Mouse (Mus musculus) lung, embryonic 14.5 days (tissue): ENCODE data around the gene Gulp1. TPM values are rescaled to one million over a fixed set of nuclear protein-coding genes. Genes with fewer than 3 reads are reported as not detected.

Experiments used
- ATAC-seq: fragments of 200-750 bp; cut with Nextera tagmentation; 2 replicates; pipeline ENCODE4 v1.8.0; 2017; ENCODE audit warnings: mild to moderate bottlenecking, moderate TSS enrichment, moderate library complexity; ENCODE audit not compliant: insufficient read depth
- DNase-seq: peaks from one replicate; pipeline ENCODE4 v3.0.0-alpha.2; 2015
- H3K27ac ChIP-seq: fragments of 300-500 bp; sonication (generic); 2 replicates; pipeline ENCODE4 v1.5.1; 2014; ENCODE audit warnings: low read depth, mild to moderate bottlenecking, moderate library complexity
- H3K27me3 ChIP-seq: fragments of 300-500 bp; sonication (generic); 2 replicates; pipeline ENCODE4 v1.6.1; 2014; ENCODE audit warnings: low read length, control low read depth; ENCODE audit not compliant: insufficient read depth
- H3K36me3 ChIP-seq: fragments of 300-500 bp; sonication (generic); 2 replicates; pipeline ENCODE4 v1.6.1; 2014; ENCODE audit warnings: control low read depth; ENCODE audit not compliant: insufficient read depth
- H3K4me1 ChIP-seq: fragments of 300-500 bp; sonication (generic); 2 replicates; pipeline ENCODE4 v1.6.1; 2014; ENCODE audit warnings: antibody characterized with exemption, control low read depth; ENCODE audit not compliant: insufficient read depth
- H3K4me2 ChIP-seq: fragments of 300-500 bp; sonication (generic); 2 replicates; pipeline ENCODE4 v1.6.1; 2014; ENCODE audit warnings: mild to moderate bottlenecking
- H3K4me3 ChIP-seq: fragments of 300-500 bp; sonication (generic); 2 replicates; pipeline ENCODE4 v1.5.1; 2014; ENCODE audit warnings: low read depth, low read length
- H3K9ac ChIP-seq: fragments of 300-500 bp; sonication (generic); 2 replicates; pipeline ENCODE4 v1.6.1; 2014
- H3K9me3 ChIP-seq: fragments of 300-500 bp; sonication (generic); 2 replicates; pipeline ENCODE4 v1.6.1; 2016; ENCODE audit warnings: low read depth, low read length, control low read depth
- CTCF ChIP-seq: IDR thresholded peaks from 2 replicates; pipeline ENCODE4 v1.5.1; 2016; ENCODE audit warnings: antibody characterized with exemption, low read depth
- WGBS: fragments of 180-500 bp; shearing (Covaris S2); extraction: QIAGEN DNeasy Blood & Tissue Kit; methylation state at CpG from one replicate; pipeline ENCODE4 v1.1.7; 2014; 5-methylcytosine and 5-hydroxymethylcytosine counted together
- polyA plus RNA-seq: library from polyadenylated mRNA; unstranded; fragments of >200 nt; fragmentation: Nextera tagmentation; extraction: Ambion mirVana; gene quantifications from 2 replicates; pipeline ENCODE4 v1.2.1, GENCODE M21; 2014

Gulp1 gene
- polyA plus RNA-seq, 1 experiment from 2014 or later = 28.3 TPM

- Histone ChIP-seq H3K4me2 (no peak overlapping the region), H3K4me3 (no peak overlapping the region), H3K9ac (no peak overlapping the region), H3K9me3 (no peaks in the 10 kb centered on the region), H3K27ac (no peak overlapping the region), H3K36me3 (no peaks in the 10 kb centered on the region), H3K27me3 (no peaks in the 10 kb centered on the region), H3K4me1 (no peaks in the 10 kb centered on the region)
- ATAC-seq (no peak), DNase-seq (no peak)
- 51% methylated on average over 2 of the region's 2 CpGs for WGBS
- TF ChIP-seq CTCF = no peak
Observed at GRCm38 (mm10) chr1:44618751-44619150, 67.4 kb downstream of the Gulp1 start.

- TF ChIP-seq CTCF = no peak
- Histone ChIP-seq H3K4me2 (no peak overlapping the region), H3K9me3 (no peaks in the 10 kb centered on the region), H3K27ac (no peak overlapping the region), H3K9ac (no peak overlapping the region), H3K4me3 (no peak overlapping the region), H3K4me1 (no peaks in the 10 kb centered on the region), H3K27me3 (no peaks in the 10 kb centered on the region), H3K36me3 (no peaks in the 10 kb centered on the region)
- DNase-seq (no peak), ATAC-seq (no peak)
- 46% methylated on average over 4 of the region's 4 CpGs for WGBS
Observed at GRCm38 (mm10) chr1:44634481-44634880, 83.2 kb downstream of the Gulp1 start.

GRCm38 (mm10) chr1:44645678-44646276 is 94.5 kb downstream of the Gulp1 start:
- Histone ChIP-seq H3K4me2 (no peak overlapping the region), H3K36me3 (no peaks in the 10 kb centered on the region), H3K4me1 (no peaks in the 10 kb centered on the region), H3K4me3 (no peak overlapping the region), H3K9me3 (no peaks in the 10 kb centered on the region), H3K27ac (no peak overlapping the region), H3K9ac (no peak overlapping the region), H3K27me3 (no peaks in the 10 kb centered on the region)
- no peak for TF ChIP-seq CTCF
- WGBS = 87% methylated on average over 6 of the region's 6 CpGs
- no peak for DNase-seq
- no peak for ATAC-seq

- ATAC-seq (no peak), DNase-seq (no peak)
- H3K4me3 ChIP-seq = no peak overlapping the region
- no peaks in the 10 kb centered on the region for H3K9me3 ChIP-seq
- no peak for TF ChIP-seq CTCF
- H3K36me3 ChIP-seq = no peaks in the 10 kb centered on the region
- no peaks in the 10 kb centered on the region for H3K4me1 ChIP-seq
- H3K4me2 ChIP-seq = no peak overlapping the region
- WGBS = 64% methylated on average over 3 of the region's 3 CpGs
- no peak overlapping the region for H3K9ac ChIP-seq
- H3K27me3 ChIP-seq = no peaks in the 10 kb centered on the region
- H3K27ac ChIP-seq = peak overlapping the region; percentile 42; the same call in 1 of the 2 replicates
Observed at GRCm38 (mm10) chr1:44678974-44679373, 127.7 kb downstream of the Gulp1 start.

GRCm38 (mm10) chr1:44679415-44679814 is 128.1 kb downstream of the Gulp1 start:
- 45% methylated on average over 3 of the region's 3 CpGs for WGBS
- DNase-seq = peak; percentile 31

GRCm38 (mm10) chr1:44682556-44682955 is 131.2 kb downstream of the Gulp1 start:
- no peak for TF ChIP-seq CTCF

More at GRCm38 (mm10) chr1:44679415-44679814, 128.1 kb downstream of the Gulp1 start:
- no peak overlapping the region for H3K27ac ChIP-seq
- H3K4me2 ChIP-seq = no peak overlapping the region
- no peaks in the 10 kb centered on the region for H3K9me3 ChIP-seq
- no peak for TF ChIP-seq CTCF
- H3K9ac ChIP-seq = no peak overlapping the region
- 0 out of 2 replicates have a peak, but pooled peaks have one; percentile 38 for ATAC-seq
- no peaks in the 10 kb centered on the region for H3K36me3 ChIP-seq
- no peaks in the 10 kb centered on the region for H3K27me3 ChIP-seq
- no peak overlapping the region for H3K4me3 ChIP-seq
- no peaks in the 10 kb centered on the region for H3K4me1 ChIP-seq

GRCm38 (mm10) chr1:44683723-44684122 is 132.4 kb downstream of the Gulp1 start:
- no peak for ATAC-seq
- Histone ChIP-seq H3K9me3 (no peaks in the 10 kb centered on the region), H3K4me1 (no peaks in the 10 kb centered on the region), H3K4me3 (no peak overlapping the region), H3K4me2 (no peak overlapping the region), H3K27ac (no peak overlapping the region), H3K27me3 (no peaks in the 10 kb centered on the region), H3K9ac (no peak overlapping the region), H3K36me3 (no peaks in the 10 kb centered on the region)
- no peak for TF ChIP-seq CTCF
- no peak for DNase-seq
- 78% methylated on average over 6 of the region's 6 CpGs for WGBS

More at GRCm38 (mm10) chr1:44682556-44682955, 131.2 kb downstream of the Gulp1 start:
- Histone ChIP-seq H3K4me3 (no peak overlapping the region), H3K9me3 (no peaks in the 10 kb centered on the region), H3K27me3 (no peaks in the 10 kb centered on the region), H3K4me1 (no peaks in the 10 kb centered on the region), H3K4me2 (no peak overlapping the region), H3K36me3 (no peaks in the 10 kb centered on the region), H3K9ac (no peak overlapping the region), H3K27ac (no peak overlapping the region)
- WGBS = 51% methylated on average over 2 of the region's 2 CpGs
- ATAC-seq (no peak), DNase-seq (no peak)
